Mouse (Mus musculus): ENCODE data around the gene Gpr3.

- no peak for TF ChIP-seq EP300 (IDR thresholded peaks at IDR 0.05; ENCODE audit: insufficient read depth, low read depth, low read length)
- no peak for TF ChIP-seq POLR2A (IDR thresholded peaks at IDR 0.05; ENCODE audit: insufficient read depth, low read length)
- TF ChIP-seq CTCF (IDR thresholded peaks at IDR 0.05; ENCODE audit: low read depth, low read length): no peak
Observed at GRCm38 (mm10) chr4:133213268-133213590, 893 bp upstream of the Gpr3 start.

Measured in ES-Bruce4 (cell line).